Mouse (Mus musculus) myocyte (in vitro differentiated cells): ENCODE results near the gene Tmem132a. TPM values are rescaled to one million over a fixed set of nuclear protein-coding genes. Genes with fewer than 3 reads are reported as not detected.

ENCODE experiments used
- H3K27me3 ChIP-seq: one replicate; pipeline ENCODE4 v1.6.1; 2011; ENCODE audit not compliant: control insufficient read depth, insufficient read depth, insufficient read length
- H3K36me3 ChIP-seq: one replicate; pipeline ENCODE4 v1.6.1; 2011; ENCODE audit not compliant: control insufficient read depth, insufficient read depth
- H3K4me2 ChIP-seq: one replicate; pipeline ENCODE4 v1.6.1; 2011; ENCODE audit warnings: low read depth, control low read depth
- H3K4me3 ChIP-seq: one replicate; pipeline ENCODE4 v1.5.1; 2011; ENCODE audit warnings: mild to moderate bottlenecking, control low read depth, moderate library complexity
- H3K79me2 ChIP-seq: one replicate; pipeline ENCODE4 v1.6.1; 2011; ENCODE audit not compliant: control insufficient read depth, insufficient read depth
- H3ac ChIP-seq: one replicate; pipeline ENCODE4 v1.6.1; 2011; ENCODE audit not compliant: control insufficient read depth, insufficient read length
- MAX ChIP-seq: IDR thresholded peaks from one replicate; pipeline ENCODE4 v1.6.1; 2011; ENCODE audit warnings: low read depth, mild to moderate bottlenecking, control low read depth
- MYOD1 ChIP-seq, 3 experiments: IDR thresholded peaks; one replicate each; pipeline ENCODE4 v1.6.1; 2011; ENCODE audit warnings: control low read depth in 2 of 3, low read depth in 2 of 3, mild to moderate bottlenecking in 2 of 3, moderate library complexity in 1 of 3; ENCODE audit not compliant: insufficient read length in 2 of 3, control insufficient read depth in 1 of 3
- REST ChIP-seq: IDR thresholded peaks from one replicate; pipeline ENCODE4 v1.6.1; 2011; ENCODE audit warnings: mild to moderate bottlenecking, control low read depth, moderate library complexity; ENCODE audit not compliant: insufficient read depth, insufficient read length
- SRF ChIP-seq: IDR thresholded peaks from one replicate; pipeline ENCODE4 v1.6.1; 2011; ENCODE audit warnings: low read depth; ENCODE audit not compliant: control insufficient read depth, insufficient read length
- TCF12 ChIP-seq: IDR thresholded peaks from one replicate; pipeline ENCODE4 v1.6.1; 2011; ENCODE audit warnings: mild to moderate bottlenecking, control low read depth; ENCODE audit not compliant: poor library complexity, insufficient read depth, severe bottlenecking
- TCF3 ChIP-seq: IDR thresholded peaks from one replicate; pipeline ENCODE4 v1.6.1; 2011; ENCODE audit warnings: low read depth, control low read depth; ENCODE audit not compliant: insufficient read length
- polyA plus RNA-seq: library from polyadenylated mRNA; unstranded; fragments of >200 nt; fragmentation: generic; extraction: Trizol; gene quantifications from one replicate; pipeline ENCODE4 v1.2.1, GENCODE M21; 2012; ENCODE audit warnings: missing spikeins

Tmem132a gene
- polyA plus RNA-seq, 1 experiment: 118 TPM

- H3K79me2 ChIP-seq: no peaks in the 10 kb centered on the region
- TF ChIP-seq MAX: no peak
- no peak for TF ChIP-seq TCF12
- no peak for TF ChIP-seq SRF
- no peak for TF ChIP-seq MYOD1 (IDR thresholded peaks at IDR 0.05; ENCODE audit: control insufficient read depth in 1 of 3, insufficient read length in 2 of 3, low read depth in 2 of 3)
- no peak for TF ChIP-seq TCF3
- no peak for TF ChIP-seq REST
- no peak overlapping the region for H3K4me2 ChIP-seq
- H3K4me3 ChIP-seq: no peak overlapping the region
- no peaks in the 10 kb centered on the region for H3K36me3 ChIP-seq
- H3K27me3 ChIP-seq: no peaks in the 10 kb centered on the region
- H3ac ChIP-seq: no peak overlapping the region
These were observed 61.1 kb downstream of the Tmem132a start for GRCm38 (mm10) chr19:10808524-10809233.

Other genes starting within 250 kb of the Tmem132a start
- 0.05 TPM for gene Vwce, start 235.7 kb downstream of the Tmem132a start, polyA plus RNA-seq
- 0.04 TPM for gene Pga5, start 191.9 kb downstream of the Tmem132a start, polyA plus RNA-seq
- 30.2 TPM for gene Vps37c, start 181.2 kb downstream of the Tmem132a start, polyA plus RNA-seq
- not detected for gene Cd5, start 130.9 kb downstream of the Tmem132a start, polyA plus RNA-seq
- gene Cd6, start 39.9 kb downstream of the Tmem132a start, polyA plus RNA-seq: not detected
- gene Slc15a3, start 30.2 kb downstream of the Tmem132a start, polyA plus RNA-seq: 0.02 TPM
- gene Tmem109, start 12.1 kb upstream of the Tmem132a start, polyA plus RNA-seq: 223 TPM
- 222 TPM for gene Prpf19, start 25.3 kb upstream of the Tmem132a start, polyA plus RNA-seq
- gene Zp1, start 50.7 kb upstream of the Tmem132a start, polyA plus RNA-seq: 0.05 TPM
- 0.10 TPM for gene Ptgdr2, start 67.2 kb upstream of the Tmem132a start, polyA plus RNA-seq
- gene Ccdc86, start 79.3 kb upstream of the Tmem132a start, polyA plus RNA-seq: 33.1 TPM
- gene Ms4a10, start 104.7 kb upstream of the Tmem132a start, polyA plus RNA-seq: 0.30 TPM
- gene Ms4a15, start 123.3 kb upstream of the Tmem132a start, polyA plus RNA-seq: not detected
- 0.04 TPM for gene Ms4a18, start 148.1 kb upstream of the Tmem132a start, polyA plus RNA-seq
- 0.17 TPM for gene Ms4a8a, start 211.2 kb upstream of the Tmem132a start, polyA plus RNA-seq